Mouse (Mus musculus) layer of hippocampus, postnatal 14 days (tissue): ENCODE measurements around the gene Fam117a. TPM values are rescaled to one million over a fixed set of nuclear protein-coding genes. Genes with fewer than 3 reads are reported as not detected.

Experiments
- DNase-seq, 2 experiments: peaks; one replicate each; pipeline ENCODE4 v3.0.0; 2021 to 2022; ENCODE audit warnings: low spot score in 2 of 2, mixed read lengths in 1 of 2
- total RNA-seq, 2 experiments: library from RNA; stranded (reverse); gene quantifications; 2 replicates each; pipeline ENCODE4 v1.2.3; 2021

Fam117a gene
- total RNA-seq, 2 experiments from 2014 or later: 3.0 to 3.8 TPM

DNA sequence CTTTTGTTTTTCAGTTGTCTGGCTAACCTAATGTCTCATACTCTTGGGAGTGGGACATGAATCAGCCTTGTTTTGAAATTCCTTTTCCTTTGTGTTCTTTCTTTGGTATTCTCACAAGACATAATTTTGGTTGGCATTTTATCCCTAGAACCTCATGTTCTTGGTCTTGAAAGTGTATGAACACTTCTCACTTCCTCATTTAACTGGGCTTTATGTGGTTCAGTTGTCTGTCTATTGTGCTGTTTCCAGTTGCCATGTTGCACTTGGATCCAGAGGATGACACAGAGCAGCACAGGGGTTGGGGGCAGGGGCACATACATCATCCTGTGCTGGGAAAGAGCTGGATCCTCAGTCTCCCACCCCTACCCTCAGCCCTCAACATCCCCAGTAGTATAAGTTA, 79.1 kb downstream of the Fam117a start:
- no peak for DNase-seq

DNA sequence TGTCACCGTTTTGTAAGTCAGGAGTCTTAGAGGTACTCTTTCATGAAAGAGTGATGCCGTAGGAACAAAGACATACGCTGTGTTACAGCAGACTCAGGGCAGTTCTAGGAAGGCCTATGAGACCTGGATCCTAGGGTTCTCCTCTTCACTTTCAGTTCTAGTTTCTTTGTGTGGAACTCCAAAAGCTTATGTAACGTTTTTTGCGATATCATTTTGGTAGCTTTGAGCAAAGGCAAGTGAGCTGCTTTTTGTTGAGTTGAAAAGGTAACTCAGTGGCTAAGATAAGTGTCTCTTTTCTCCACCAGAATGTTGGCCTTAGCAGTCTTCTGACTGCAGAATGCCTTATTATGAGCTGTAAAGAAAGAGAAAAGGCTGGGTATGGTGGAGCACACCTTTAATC, 80.5 kb downstream of the Fam117a start:
- no peak for DNase-seq

DNA sequence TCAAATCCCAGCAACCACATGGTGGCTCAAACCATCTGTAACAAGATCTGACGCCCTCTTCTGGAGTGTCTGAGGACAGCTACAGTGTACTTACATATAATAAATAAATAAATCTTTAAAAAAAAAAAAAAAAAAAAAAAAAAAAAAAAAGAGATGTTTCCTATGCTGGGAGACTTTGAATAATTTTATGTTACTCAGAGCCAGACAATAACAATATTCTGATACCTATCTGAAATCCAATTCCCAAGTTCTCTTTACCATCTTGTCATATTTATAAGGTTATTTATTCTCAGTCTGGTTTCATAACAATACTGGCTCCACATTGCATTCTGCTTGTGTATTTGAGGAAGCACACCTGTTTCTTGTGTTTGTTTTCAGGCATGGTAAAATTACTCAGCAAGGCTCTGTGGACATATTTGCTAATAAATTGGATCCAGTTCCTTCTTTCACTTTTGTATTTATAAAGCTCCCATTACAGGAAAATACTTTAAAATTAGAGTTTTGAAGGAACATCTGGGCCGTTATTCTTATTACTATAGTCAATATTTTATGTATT, 84.1 kb downstream of the Fam117a start:
- DNase-seq: no peak

DNA sequence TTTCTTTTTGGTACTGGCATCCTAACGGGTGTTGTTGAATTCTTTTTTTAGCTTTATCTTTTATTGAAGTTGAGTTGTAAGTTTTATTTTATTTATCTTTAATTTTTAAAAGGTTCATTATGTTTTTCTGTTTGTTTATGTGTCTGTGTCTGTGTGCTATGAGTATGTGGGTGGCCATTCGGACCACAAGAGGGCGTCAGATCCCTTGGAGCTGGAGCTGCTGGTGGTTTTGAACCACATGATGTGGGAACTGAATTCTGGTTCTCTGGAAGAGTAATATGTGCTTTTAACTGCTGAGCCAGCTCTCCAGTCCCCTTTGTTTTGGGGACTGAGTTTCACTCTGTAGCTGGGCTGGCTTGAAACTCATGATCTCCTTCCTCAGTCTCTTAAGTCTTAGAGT, 86.7 kb downstream of the Fam117a start:
- DNase-seq: no peak

DNA sequence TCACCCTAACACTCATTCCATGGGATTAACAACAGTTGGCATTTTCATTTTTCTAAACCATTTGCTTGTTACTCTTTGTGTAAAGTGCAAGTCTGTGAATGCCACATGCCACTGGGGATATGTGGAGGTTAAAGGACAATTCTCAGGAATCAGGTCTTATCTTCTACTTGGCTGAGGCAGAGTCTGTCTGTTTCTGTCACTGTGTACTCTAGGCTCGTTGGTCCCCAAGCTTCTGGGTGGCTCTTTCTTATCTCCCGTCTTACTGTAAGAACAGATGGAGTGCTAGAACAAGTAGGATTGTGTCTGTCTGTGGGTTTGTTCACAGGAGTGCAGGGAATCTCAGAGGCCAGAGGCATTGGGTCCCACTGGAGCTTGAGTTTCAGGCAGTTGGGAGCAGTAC, 94.5 kb downstream of the Fam117a start:
- no peak for DNase-seq

Other genes with a start within 250 kb of the Fam117a start
- gene Dlx3, start 216.9 kb upstream of the Fam117a start, total RNA-seq: not detected
- gene Dlx4, start 190.8 kb upstream of the Fam117a start, total RNA-seq: not detected
- not detected for gene Tac4, start 75.5 kb upstream of the Fam117a start, total RNA-seq
- gene Kat7, start 26.8 kb upstream of the Fam117a start, total RNA-seq: 10 to 100 TPM; 63.8 to 68.7 TPM
- gene Slc35b1, start 47.7 kb downstream of the Fam117a start, total RNA-seq: 10 to 100 TPM; 74.2 to 76.0 TPM
- 100 to 1,000 TPM; 151 to 155 TPM for gene Spop, start 77.1 kb downstream of the Fam117a start, total RNA-seq
- gene Nxph3, start 177.6 kb downstream of the Fam117a start, total RNA-seq: 10 to 100 TPM in 1 of 2 experiments, 1 to 10 TPM in 1; 3.4 to 12.0 TPM